Mouse (Mus musculus) inflammation-experienced regulatory T-cells, adult 6 months (primary cell): ENCODE results near the gene Kctd11. TPM values are rescaled to one million over a fixed set of nuclear protein-coding genes. Genes with fewer than 3 reads are reported as not detected.

Experiments
- ATAC-seq: one replicate; pipeline ENCODE4 v1.8.0; 2017
- polyA plus RNA-seq, 3 experiments: library from polyadenylated mRNA; unstranded; fragments of 100-300 nt; shearing (Covaris generic); gene quantifications; one replicate each; pipeline ENCODE4 v1.2.1; 2017

The Kctd11 gene
- polyA plus RNA-seq, 3 experiments from 2014 or later: 0.58 to 1.5 (median 0.59) TPM

DNA sequence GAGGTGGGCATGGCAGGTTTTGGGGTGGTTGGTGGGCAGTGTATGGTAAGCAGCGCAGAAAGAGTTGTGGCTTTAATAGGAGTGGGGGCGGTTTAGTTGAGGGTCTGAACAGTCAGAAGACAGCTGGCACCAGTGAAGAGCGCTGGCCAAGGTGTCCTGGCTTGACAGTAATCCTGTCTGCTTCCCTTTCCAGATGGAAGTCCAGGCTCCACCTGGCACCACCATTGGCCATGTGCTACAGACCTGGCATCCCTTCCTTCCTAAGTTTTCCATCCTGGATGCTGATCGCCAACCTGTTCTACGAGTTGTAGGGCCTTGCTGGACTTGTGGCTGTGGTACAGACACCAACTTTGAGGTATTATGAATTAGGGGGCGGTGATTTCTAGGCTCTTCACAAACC is 33.2 kb downstream of the Kctd11 start:
- no peak for ATAC-seq

GRCm38 (mm10) chr11:69846738-69847688 is 34.2 kb downstream of the Kctd11 start:
- ATAC-seq: peak; percentile 71

DNA sequence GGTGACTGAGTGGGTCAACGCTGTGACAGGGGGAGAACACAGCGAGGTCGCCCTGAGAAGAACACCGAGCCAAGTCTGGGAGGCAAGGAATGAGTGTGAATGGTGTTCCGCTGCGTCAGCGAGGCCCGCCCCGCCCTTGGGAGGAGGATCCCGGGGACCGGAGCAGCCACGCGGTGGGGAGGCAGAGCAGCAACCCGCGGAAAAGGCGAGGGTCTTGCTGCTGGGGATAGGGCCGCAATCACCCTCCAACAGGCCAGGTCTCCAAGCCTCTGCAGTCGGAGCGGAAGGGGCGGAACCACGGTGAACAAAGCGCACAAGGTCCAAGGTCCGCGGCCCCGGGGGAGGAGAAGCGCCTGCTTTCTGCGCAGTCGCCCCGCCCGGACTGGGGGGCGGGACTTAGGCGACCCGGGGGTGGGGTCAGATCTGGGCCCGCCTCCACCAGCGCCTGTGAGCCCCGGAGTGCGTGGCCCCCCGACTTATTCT is 35.0 kb downstream of the Kctd11 start, which contains the start of gene Plscr3:
Gene Plscr3 (plus strand): TSS at position 179 of the 483 bp plus-strand sequence.
- peak; percentile 82 for ATAC-seq

DNA sequence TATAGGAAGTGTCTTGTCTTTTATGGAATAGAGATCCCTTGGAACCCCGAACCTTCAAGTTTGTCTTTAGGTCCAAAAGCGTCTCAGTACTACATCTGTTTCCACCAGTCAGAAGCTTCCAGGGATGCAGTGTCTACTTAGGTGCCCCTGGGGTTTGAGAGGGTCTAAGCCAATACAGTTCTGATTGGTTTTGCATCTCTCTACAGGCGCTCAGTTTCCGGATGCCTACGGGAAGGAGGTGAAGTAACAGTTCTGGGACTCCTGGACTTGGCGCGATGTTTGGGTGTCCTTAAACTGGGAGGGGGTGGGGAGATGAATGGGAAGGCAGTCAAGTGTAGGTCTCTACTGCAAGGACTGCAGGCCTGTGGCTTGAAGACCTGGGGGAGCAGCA is 42.5 kb downstream of the Kctd11 start:
- ATAC-seq: peak; percentile 6

GRCm38 (mm10) chr11:69837952-69838713 is 43.1 kb downstream of the Kctd11 start, which contains the start of gene Tmem256:
Tmem256 (plus strand) TSS chr11:69838514.
- peak; percentile 85 for ATAC-seq

GRCm38 (mm10) chr11:69837604-69837951 is 43.6 kb downstream of the Kctd11 start, which contains the start of gene Nlgn2:
Nlgn2 (minus strand) TSS chr11:69837784.
- ATAC-seq: peak; percentile 20

DNA sequence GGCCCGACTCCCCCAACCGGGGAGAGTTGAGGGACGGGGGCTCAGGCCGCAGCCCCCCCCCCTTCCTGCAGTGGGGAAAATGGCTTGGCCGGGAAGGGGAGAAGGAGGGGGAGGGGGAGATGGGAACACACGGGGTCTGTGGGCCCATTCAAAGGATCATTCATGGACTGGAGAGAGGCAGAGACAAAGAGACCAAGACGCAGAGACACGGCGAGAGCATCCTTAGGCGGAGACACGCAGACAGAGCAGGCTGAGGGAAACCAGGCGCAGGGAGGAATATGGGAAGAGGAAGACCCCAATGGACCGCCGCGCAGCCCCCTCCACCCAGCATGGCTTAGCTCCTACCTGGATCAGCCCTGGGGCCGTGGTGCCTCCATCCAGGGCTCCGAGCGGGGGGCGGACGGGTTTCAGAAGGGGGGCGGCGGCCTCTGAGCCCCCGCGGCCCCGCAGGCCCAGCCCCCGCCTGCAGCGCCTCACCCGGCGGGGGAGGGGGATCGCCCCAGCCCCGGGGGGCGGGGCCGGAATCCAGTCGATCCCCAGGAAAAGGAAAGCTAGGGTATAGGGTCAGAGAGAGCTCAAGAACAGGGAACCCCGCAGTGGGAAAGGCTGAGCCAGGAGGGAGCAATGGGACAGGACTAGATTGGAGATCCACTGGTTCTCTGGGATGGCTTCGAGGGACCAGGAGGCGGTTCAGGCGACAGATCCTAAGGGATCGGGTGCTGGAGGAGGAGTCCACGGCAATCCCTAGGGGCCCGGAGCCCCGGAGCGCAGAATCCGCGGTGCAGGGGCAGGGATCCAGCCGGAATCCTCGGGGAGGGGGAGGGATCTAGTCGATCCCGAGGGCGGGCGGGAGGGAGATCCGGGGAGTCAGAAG is 44.3 kb downstream of the Kctd11 start:
- no peak for ATAC-seq

- no peak for ATAC-seq
Measured at GRCm38 (mm10) chr11:69835966-69836335, 45.3 kb downstream of the Kctd11 start.

DNA sequence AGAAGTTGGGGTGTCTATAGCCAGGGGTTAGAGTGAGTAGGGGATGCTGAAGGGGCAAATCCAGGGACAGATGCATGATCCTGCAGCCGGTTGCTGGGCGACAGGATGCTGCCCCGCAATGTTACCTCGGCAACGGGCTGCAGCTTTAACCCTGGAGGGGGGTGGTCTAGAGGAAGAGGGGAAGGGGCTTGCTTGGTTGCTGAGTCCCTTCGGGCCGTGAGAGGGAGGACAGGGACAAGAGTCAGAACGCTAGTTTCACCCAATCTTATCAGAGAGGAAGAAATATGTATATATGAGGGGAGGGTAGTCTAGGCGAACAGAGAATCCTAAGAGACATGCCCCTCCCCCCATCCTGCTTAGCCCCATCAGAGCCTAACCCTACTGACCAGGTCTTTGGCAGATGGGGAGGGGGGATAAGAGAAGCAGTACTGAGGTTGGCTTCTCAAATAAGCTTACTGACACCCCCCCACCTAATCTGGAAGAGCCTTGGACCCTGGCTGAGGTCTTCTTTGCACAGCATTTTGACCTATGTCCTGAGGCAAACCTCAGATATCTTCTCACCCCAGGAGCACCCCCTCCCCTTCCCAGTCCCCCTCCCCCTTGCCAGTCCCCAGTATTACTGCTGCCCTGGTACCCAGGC is 45.8 kb downstream of the Kctd11 start:
- ATAC-seq: no peak

- no peak for ATAC-seq
Measured at GRCm38 (mm10) chr11:69834001-69834549, 47.1 kb downstream of the Kctd11 start.

GRCm38 (mm10) chr11:69833554-69833953 is 47.7 kb downstream of the Kctd11 start:
- no peak for ATAC-seq

DNA sequence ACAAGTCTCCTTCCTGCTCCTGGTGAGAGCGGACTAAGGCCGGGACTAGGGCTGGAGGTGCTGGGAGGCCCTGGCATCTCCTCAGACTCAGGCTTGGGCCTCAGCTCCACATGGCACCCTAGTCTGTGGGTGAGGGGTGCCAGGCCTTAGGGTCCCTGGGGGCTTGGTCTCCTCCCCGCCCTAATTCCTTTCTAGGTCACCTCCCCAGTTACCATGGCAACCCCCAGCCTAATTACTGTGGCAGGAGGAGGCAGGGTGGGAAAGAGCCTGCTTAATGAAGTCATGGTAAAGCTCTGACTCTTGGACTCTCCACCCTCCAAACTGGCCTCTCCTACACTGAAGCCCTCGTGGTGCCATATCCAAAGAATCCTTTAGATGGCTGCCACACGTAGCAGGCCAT is 52.4 kb downstream of the Kctd11 start:
- no peak for ATAC-seq

Other genes starting within 250 kb of the Kctd11 start
- gene Fxr2, start 248.4 kb downstream of the Kctd11 start, polyA plus RNA-seq: 1 to 10 TPM; 7.6 to 9.3 (median 9.1) TPM
- not detected for gene Sox15, start 226.1 kb downstream of the Kctd11 start, polyA plus RNA-seq
- gene Mpdu1, start 218.8 kb downstream of the Kctd11 start, polyA plus RNA-seq: 10 to 100 TPM; 30.3 to 55.1 (median 52.5) TPM
- gene Cd68, start 215.3 kb downstream of the Kctd11 start, polyA plus RNA-seq: 10 to 100 TPM in 1 of 3 experiments, 1 to 10 TPM in 2; 3.8 to 21.2 (median 4.5) TPM
- 100 to 1,000 TPM; 156 to 375 (median 178) TPM for gene Eif4a1, start 209.0 kb downstream of the Kctd11 start, polyA plus RNA-seq
- gene Senp3, start 199.3 kb downstream of the Kctd11 start, polyA plus RNA-seq: 10 to 100 TPM; 21.8 to 38.0 (median 32.0) TPM
- gene Tnfsf13, start 195.6 kb downstream of the Kctd11 start, polyA plus RNA-seq: not detected
- not detected for gene Tnfsf12, start 185.6 kb downstream of the Kctd11 start, polyA plus RNA-seq
- gene Tnfsfm13, start 185.3 kb downstream of the Kctd11 start, polyA plus RNA-seq: not detected
- gene Polr2a, start 122.8 kb downstream of the Kctd11 start, polyA plus RNA-seq: 10 to 100 TPM; 27.3 to 28.4 (median 27.7) TPM
- gene Slc35g3, start 119.4 kb downstream of the Kctd11 start, polyA plus RNA-seq: not detected
- gene Zbtb4, start 115.5 kb downstream of the Kctd11 start, polyA plus RNA-seq: 10 to 100 TPM in 2 of 3 experiments, 1 to 10 TPM in 1; 4.3 to 13.9 (median 11.8) TPM
- 1 to 10 TPM; 1.7 to 2.5 (median 1.8) TPM for gene Chrnb1, start 85.5 kb downstream of the Kctd11 start, polyA plus RNA-seq
- gene Fgf11, start 79.5 kb downstream of the Kctd11 start, polyA plus RNA-seq: not detected
- gene Tmem102, start 75.8 kb downstream of the Kctd11 start, polyA plus RNA-seq: not detected
- gene Gm39566, start 66.1 kb downstream of the Kctd11 start, polyA plus RNA-seq: not detected
- gene Spem2, start 62.9 kb downstream of the Kctd11 start, polyA plus RNA-seq: not detected
- gene Spem1, start 59.2 kb downstream of the Kctd11 start, polyA plus RNA-seq: not detected
- gene Nlgn2, start 43.6 kb downstream of the Kctd11 start, polyA plus RNA-seq: 1 to 10 TPM in 2 of 3 experiments, under 1 TPM in 1; 0.60 to 2.5 (median 1.2) TPM
- 100 to 1,000 TPM; 124 to 157 (median 131) TPM for gene Tmem256, start 42.9 kb downstream of the Kctd11 start, polyA plus RNA-seq
- 10 to 100 TPM in 2 of 3 experiments, 1 to 10 TPM in 1; 7.3 to 20.2 (median 17.7) TPM for gene Plscr3, start 35.0 kb downstream of the Kctd11 start, polyA plus RNA-seq
- gene Tnk1, start 22.7 kb downstream of the Kctd11 start, polyA plus RNA-seq: under 1 TPM in 1 of 3 experiments, not detected in 2; 0.19 TPM
- not detected for gene Tmem95, start 3.4 kb downstream of the Kctd11 start, polyA plus RNA-seq
- gene Acap1, start 14.1 kb upstream of the Kctd11 start, polyA plus RNA-seq: 100 to 1,000 TPM; 229 to 289 (median 266) TPM
- gene 2810408A11Rik, start 19.6 kb upstream of the Kctd11 start, polyA plus RNA-seq: under 1 TPM; 0.39 to 0.98 (median 0.63) TPM
- gene Neurl4, start 19.7 kb upstream of the Kctd11 start, polyA plus RNA-seq: 1 to 10 TPM; 5.2 to 9.6 (median 9.0) TPM
- gene Gps2, start 32.5 kb upstream of the Kctd11 start, polyA plus RNA-seq: 100 to 1,000 TPM in 2 of 3 experiments, 10 to 100 TPM in 1; 91.9 to 128 (median 122) TPM
- 1,000 to 10,000 TPM; 1,103 to 1,192 (median 1,160) TPM for gene Eif5a, start 40.6 kb upstream of the Kctd11 start, polyA plus RNA-seq
- not detected for gene Ybx2, start 54.4 kb upstream of the Kctd11 start, polyA plus RNA-seq
- gene Slc2a4, start 66.8 kb upstream of the Kctd11 start, polyA plus RNA-seq: not detected
- 1 to 10 TPM in 1 of 3 experiments, not detected in 2; 1.1 TPM for gene Cldn7, start 83.4 kb upstream of the Kctd11 start, polyA plus RNA-seq
- 10 to 100 TPM; 25.8 to 35.6 (median 29.3) TPM for gene Ctdnep1, start 99.8 kb upstream of the Kctd11 start, polyA plus RNA-seq
- gene Elp5, start 101.1 kb upstream of the Kctd11 start, polyA plus RNA-seq: 10 to 100 TPM; 61.5 to 78.3 (median 68.5) TPM
- gene Gabarap, start 109.7 kb upstream of the Kctd11 start, polyA plus RNA-seq: 100 to 1,000 TPM; 352 to 384 (median 366) TPM
- gene Phf23, start 114.4 kb upstream of the Kctd11 start, polyA plus RNA-seq: 10 to 100 TPM; 32.7 to 38.3 (median 36.0) TPM
- 1 to 10 TPM; 2.5 to 5.0 (median 4.9) TPM for gene Dvl2, start 119.2 kb upstream of the Kctd11 start, polyA plus RNA-seq
- gene Acadvl, start 134.0 kb upstream of the Kctd11 start, polyA plus RNA-seq: 100 to 1,000 TPM; 110 to 132 (median 128) TPM
- 10 to 100 TPM in 2 of 3 experiments, 1 to 10 TPM in 1; 7.1 to 14.6 (median 11.2) TPM for gene Dlg4, start 135.5 kb upstream of the Kctd11 start, polyA plus RNA-seq
- not detected for gene Asgr1, start 172.7 kb upstream of the Kctd11 start, polyA plus RNA-seq
- not detected for gene Asgr2, start 211.2 kb upstream of the Kctd11 start, polyA plus RNA-seq
- not detected for gene Mgl2, start 248.9 kb upstream of the Kctd11 start, polyA plus RNA-seq